Mouse (Mus musculus): Measurements from ENCODE around the gene Man1a2. TPM values are rescaled to one million over a fixed set of nuclear protein-coding genes. Genes with fewer than 3 reads are reported as not detected.

The Man1a2 gene
- polyA plus RNA-seq, 1 experiment: 22.2 TPM

DNA sequence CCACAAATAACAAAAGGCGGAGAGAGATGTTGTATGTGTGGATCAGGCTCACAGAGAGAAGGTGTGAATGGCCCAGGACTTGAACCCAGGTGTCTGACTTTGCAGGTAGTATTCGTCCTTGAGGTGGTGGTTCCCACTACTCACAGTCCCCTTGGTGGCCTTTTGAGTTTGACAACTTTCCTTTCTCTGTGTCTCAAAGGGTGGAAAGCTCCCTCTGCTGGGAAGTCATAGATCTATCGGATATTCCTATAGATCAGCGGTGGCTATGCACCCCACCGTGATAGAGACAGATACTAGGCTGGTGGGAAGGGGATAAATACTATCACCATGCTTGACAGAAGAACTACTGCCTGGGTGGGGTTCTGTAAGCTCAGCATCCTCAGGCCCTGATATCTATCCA, 130.5 kb downstream of the Man1a2 start:
- no peak for DNase-seq
- no peak overlapping the region for H3K27ac ChIP-seq (ENCODE audit: insufficient read depth, low read length)
- WGBS: 40% methylated on average over 5 of the region's 5 CpGs
- no peaks in the 10 kb centered on the region for H3K4me1 ChIP-seq (ENCODE audit: control insufficient read depth, insufficient read depth, low read length)
- TF ChIP-seq POLR2A (IDR thresholded peaks at IDR 0.05; ENCODE audit: borderline replicate concordance, insufficient read depth, low read length) (no peak), CTCF (IDR thresholded peaks at IDR 0.05; ENCODE audit: borderline replicate concordance, insufficient read depth, low read depth, low read length) (no peak)
- no peak overlapping the region for H3K4me3 ChIP-seq (replicated peaks; ENCODE audit: insufficient read depth, low read depth, low read length)
- no peaks in the 10 kb centered on the region for H3K27me3 ChIP-seq (ENCODE audit: control insufficient read depth, insufficient read depth, low read length)

GRCm38 (mm10) chr3:100552171-100552570, 133.1 kb downstream of the Man1a2 start:
- WGBS: 93% methylated on average over 1 of the region's 3 CpGs
- Histone ChIP-seq H3K27ac (ENCODE audit: insufficient read depth, low read length) (no peak overlapping the region), H3K4me3 (replicated peaks; ENCODE audit: insufficient read depth, low read depth, low read length) (no peak overlapping the region), H3K27me3 (ENCODE audit: control insufficient read depth, insufficient read depth, low read length) (no peaks in the 10 kb centered on the region), H3K4me1 (ENCODE audit: control insufficient read depth, insufficient read depth, low read length) (no peaks in the 10 kb centered on the region)
- no peak for TF ChIP-seq POLR2A (IDR thresholded peaks at IDR 0.05; ENCODE audit: borderline replicate concordance, insufficient read depth, low read length)
- no peak for TF ChIP-seq CTCF (IDR thresholded peaks at IDR 0.05; ENCODE audit: borderline replicate concordance, insufficient read depth, low read depth, low read length)
- DNase-seq: no peak

GRCm38 (mm10) chr3:100547913-100548292, 137.4 kb downstream of the Man1a2 start:
- H3K27me3 ChIP-seq (ENCODE audit: control insufficient read depth, insufficient read depth, low read length): no peaks in the 10 kb centered on the region
- 78% methylated on average over 3 of the region's 3 CpGs for WGBS
- TF ChIP-seq POLR2A (IDR thresholded peaks at IDR 0.05; ENCODE audit: borderline replicate concordance, insufficient read depth, low read length) (no peak), CTCF (IDR thresholded peaks at IDR 0.05; ENCODE audit: borderline replicate concordance, insufficient read depth, low read depth, low read length) (no peak)
- H3K4me1 ChIP-seq (ENCODE audit: control insufficient read depth, insufficient read depth, low read length): no peaks in the 10 kb centered on the region
- H3K4me3 ChIP-seq (replicated peaks; ENCODE audit: insufficient read depth, low read depth, low read length): no peak overlapping the region
- DNase-seq: no peak
- no peak overlapping the region for H3K27ac ChIP-seq (ENCODE audit: insufficient read depth, low read length)

- Histone ChIP-seq H3K4me3 (replicated peaks; ENCODE audit: insufficient read depth, low read depth, low read length) (no peak overlapping the region), H3K4me1 (ENCODE audit: control insufficient read depth, insufficient read depth, low read length) (no peaks in the 10 kb centered on the region), H3K27ac (ENCODE audit: insufficient read depth, low read length) (no peak overlapping the region), H3K27me3 (ENCODE audit: control insufficient read depth, insufficient read depth, low read length) (no peaks in the 10 kb centered on the region)
- DNase-seq: no peak
- WGBS: 83% methylated on average over 10 of the region's 10 CpGs
- TF ChIP-seq CTCF (IDR thresholded peaks at IDR 0.05; ENCODE audit: borderline replicate concordance, insufficient read depth, low read depth, low read length) (no peak), POLR2A (IDR thresholded peaks at IDR 0.05; ENCODE audit: borderline replicate concordance, insufficient read depth, low read length) (no peak)
Observed at GRCm38 (mm10) chr3:100547162-100547912, 138.0 kb downstream of the Man1a2 start.

DNA sequence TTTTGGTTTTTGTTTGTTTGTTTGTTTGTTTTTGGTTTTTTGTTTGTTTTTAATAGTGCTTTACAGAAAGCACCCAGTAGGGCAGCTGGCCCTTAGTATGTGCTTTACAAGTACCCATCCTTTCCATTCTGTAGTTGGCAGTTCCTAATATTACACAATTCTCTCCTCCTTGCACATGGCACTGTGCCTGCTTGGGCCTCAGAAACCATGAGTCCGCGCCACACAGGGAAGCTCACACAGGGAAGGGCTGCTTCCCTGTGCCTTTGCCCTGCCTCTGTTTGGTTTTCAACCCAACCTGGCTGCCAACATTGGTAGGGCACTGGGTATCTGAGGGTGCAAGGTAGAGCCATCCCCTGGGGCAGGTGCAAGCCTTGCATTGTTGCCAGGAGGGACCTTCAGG, 148.6 kb downstream of the Man1a2 start:
- DNase-seq: no peak
- TF ChIP-seq POLR2A (IDR thresholded peaks at IDR 0.05; ENCODE audit: borderline replicate concordance, insufficient read depth, low read length): no peak
- no peaks in the 10 kb centered on the region for H3K27me3 ChIP-seq (ENCODE audit: control insufficient read depth, insufficient read depth, low read length)
- no peaks in the 10 kb centered on the region for H3K4me1 ChIP-seq (ENCODE audit: control insufficient read depth, insufficient read depth, low read length)
- WGBS: 87% methylated on average over 2 of the region's 2 CpGs
- H3K4me3 ChIP-seq (replicated peaks; ENCODE audit: insufficient read depth, low read depth, low read length): no peak overlapping the region
- H3K27ac ChIP-seq (ENCODE audit: insufficient read depth, low read length): no peak overlapping the region

DNA sequence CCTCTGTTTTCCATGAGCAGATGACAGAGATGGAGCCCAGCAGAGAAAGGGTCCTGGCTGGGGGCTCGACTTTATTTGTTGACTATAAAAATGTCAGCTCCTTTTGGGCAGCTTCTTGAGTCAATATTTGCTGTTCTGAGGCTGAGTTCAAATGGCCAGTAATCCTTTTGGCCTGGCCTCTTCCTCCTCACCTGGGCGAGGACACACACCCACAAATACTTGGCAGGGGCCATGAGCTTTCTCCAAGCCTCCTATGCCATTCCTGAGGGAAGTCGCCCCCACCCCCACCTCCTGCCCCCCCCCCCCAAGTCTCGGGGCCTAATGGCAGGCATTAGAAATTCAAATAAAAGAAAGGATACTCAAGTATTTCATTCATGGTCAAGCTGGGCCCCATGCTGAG, 149.4 kb downstream of the Man1a2 start:
- Histone ChIP-seq H3K27me3 (ENCODE audit: control insufficient read depth, insufficient read depth, low read length) (no peaks in the 10 kb centered on the region), H3K4me3 (replicated peaks; ENCODE audit: insufficient read depth, low read depth, low read length) (no peak overlapping the region), H3K27ac (ENCODE audit: insufficient read depth, low read length) (no peak overlapping the region), H3K4me1 (ENCODE audit: control insufficient read depth, insufficient read depth, low read length) (no peaks in the 10 kb centered on the region)
- TF ChIP-seq POLR2A (IDR thresholded peaks at IDR 0.05; ENCODE audit: borderline replicate concordance, insufficient read depth, low read length) (no peak), CTCF (IDR thresholded peaks at IDR 0.05; ENCODE audit: borderline replicate concordance, insufficient read depth, low read depth, low read length) (no peak)
- WGBS: 67% methylated on average over 4 of the region's 4 CpGs
- no peak for DNase-seq

DNA sequence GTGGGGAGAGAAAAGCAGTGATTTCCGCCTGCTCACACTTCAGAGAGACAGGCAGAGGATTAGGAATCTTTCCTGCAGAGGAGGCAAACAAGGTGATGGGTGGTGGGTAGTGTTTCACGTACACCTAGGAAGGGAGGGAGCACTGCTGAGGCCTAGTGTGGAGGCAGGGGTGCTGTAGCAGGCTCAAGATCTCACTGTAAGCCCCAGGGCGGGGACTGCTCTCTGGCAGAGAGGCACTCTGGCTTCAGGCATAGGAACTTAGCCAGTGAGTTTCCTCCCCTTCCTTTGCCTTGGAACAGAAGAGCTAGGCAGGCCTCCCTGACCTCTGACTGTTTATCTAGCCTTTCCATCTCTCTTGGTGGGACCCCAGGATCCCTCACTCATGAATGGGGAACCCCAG, 150.0 kb downstream of the Man1a2 start:
- Histone ChIP-seq H3K4me1 (ENCODE audit: control insufficient read depth, insufficient read depth, low read length) (no peaks in the 10 kb centered on the region), H3K4me3 (replicated peaks; ENCODE audit: insufficient read depth, low read depth, low read length) (no peak overlapping the region), H3K27ac (ENCODE audit: insufficient read depth, low read length) (no peak overlapping the region), H3K27me3 (ENCODE audit: control insufficient read depth, insufficient read depth, low read length) (no peaks in the 10 kb centered on the region)
- TF ChIP-seq CTCF (IDR thresholded peaks at IDR 0.05; ENCODE audit: borderline replicate concordance, insufficient read depth, low read depth, low read length) (no peak), POLR2A (IDR thresholded peaks at IDR 0.05; ENCODE audit: borderline replicate concordance, insufficient read depth, low read length) (no peak)
- DNase-seq: no peak
- 80% methylated on average over 3 of the region's 3 CpGs for whole genome bisulfite sequencing

- WGBS: 75% methylated on average over 3 of the region's 3 CpGs
- H3K4me1 ChIP-seq (ENCODE audit: control insufficient read depth, insufficient read depth, low read length): no peaks in the 10 kb centered on the region
Observed at GRCm38 (mm10) chr3:100534394-100534793, 150.9 kb downstream of the Man1a2 start.

More at GRCm38 (mm10) chr3:100534394-100534793, 150.9 kb downstream of the Man1a2 start:
- H3K4me3 ChIP-seq (replicated peaks; ENCODE audit: insufficient read depth, low read depth, low read length): no peak overlapping the region
- no peaks in the 10 kb centered on the region for H3K27me3 ChIP-seq (ENCODE audit: control insufficient read depth, insufficient read depth, low read length)
- no peak for DNase-seq
- TF ChIP-seq POLR2A (IDR thresholded peaks at IDR 0.05; ENCODE audit: borderline replicate concordance, insufficient read depth, low read length) (no peak), CTCF (IDR thresholded peaks at IDR 0.05; ENCODE audit: borderline replicate concordance, insufficient read depth, low read depth, low read length) (no peak)
- H3K27ac ChIP-seq (ENCODE audit: insufficient read depth, low read length): no peak overlapping the region

All from cerebellum, adult 2 months (tissue).